Mouse (Mus musculus): ENCODE measurements at regions not wholly inside any gene's neighbourhood (a gene's known extent, or its start where the extent isn't known, plus 50 kb on each side); places are given as distances from the start of the nearest gene placed in this dataset.

GRCm38 (mm10) chr3:140012522-140012921 lies 807.0 kb downstream of the Stpg2 start:
- H3K27ac ChIP-seq (replicated peaks in 1 of 2; ENCODE audit: control insufficient read depth in 1 of 2, insufficient read depth in 1 of 2, low read depth in 2 of 2, low read length in 2 of 2), result no peak overlapping the region
- no peak overlapping the region for H3K4me2 ChIP-seq (ENCODE audit: low read length)
- WGBS, result 73% methylated on average over 2 of the region's 2 CpGs
- H3K9ac ChIP-seq (ENCODE audit: low read length), result no peak overlapping the region
- no peak for ATAC-seq (ENCODE audit: insufficient number of reproducible peaks, insufficient read depth, low FRiP score, low read depth)
- H3K9me3 ChIP-seq (ENCODE audit: control insufficient read depth, low read length), result no peaks in the 10 kb centered on the region
- H3K4me3 ChIP-seq (ENCODE audit: control insufficient read depth in 1 of 2, insufficient read depth in 1 of 2, low read depth in 1 of 2, low read length in 2 of 2), result no peak overlapping the region
- no peaks in the 10 kb centered on the region for H3K27me3 ChIP-seq (ENCODE audit: control insufficient read depth, insufficient read depth, low read length)
- H3K4me1 ChIP-seq (ENCODE audit: control insufficient read depth in 2 of 2, insufficient read depth in 2 of 2, low read length in 2 of 2), result no peaks in the 10 kb centered on the region
- no peaks in the 10 kb centered on the region for H3K36me3 ChIP-seq (ENCODE audit: control insufficient read depth, insufficient read depth, low read length)

DNA sequence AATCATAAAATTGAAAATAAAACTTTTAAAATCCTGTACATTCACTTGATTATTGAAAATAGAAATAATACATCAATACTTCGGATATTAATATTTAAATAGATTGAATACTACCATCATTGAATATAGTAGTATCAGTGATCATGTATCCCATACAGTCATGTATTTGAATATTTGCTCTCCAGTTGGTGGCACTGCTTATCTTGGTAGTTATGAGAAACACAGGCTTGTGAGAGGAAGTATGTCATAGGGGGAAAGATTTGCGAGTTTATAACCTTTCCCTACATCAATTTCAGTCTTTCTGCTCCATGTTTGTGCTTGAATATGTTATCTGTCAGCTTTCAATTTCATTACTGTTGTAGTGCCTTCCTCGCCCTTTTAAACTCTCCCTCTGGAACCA lies 828.6 kb downstream of the Stpg2 start:
- H3K9me3 ChIP-seq (ENCODE audit: control insufficient read depth, low read length), result no peaks in the 10 kb centered on the region
- ATAC-seq (ENCODE audit: insufficient number of reproducible peaks, insufficient read depth, low FRiP score, low read depth), result no peak
- no peaks in the 10 kb centered on the region for H3K36me3 ChIP-seq (ENCODE audit: control insufficient read depth, insufficient read depth, low read length)
- WGBS, result 65% methylated on average over 3 of the region's 3 CpGs
- H3K27ac ChIP-seq (replicated peaks in 1 of 2; ENCODE audit: control insufficient read depth in 1 of 2, insufficient read depth in 1 of 2, low read depth in 2 of 2, low read length in 2 of 2), result no peak overlapping the region
- H3K4me2 ChIP-seq (ENCODE audit: low read length), result no peak overlapping the region
- H3K4me1 ChIP-seq (ENCODE audit: control insufficient read depth in 2 of 2, insufficient read depth in 2 of 2, low read length in 2 of 2), result no peaks in the 10 kb centered on the region
- no peak overlapping the region for H3K9ac ChIP-seq (ENCODE audit: low read length)
- no peaks in the 10 kb centered on the region for H3K27me3 ChIP-seq (ENCODE audit: control insufficient read depth, insufficient read depth, low read length)
- no peak overlapping the region for H3K4me3 ChIP-seq (ENCODE audit: control insufficient read depth in 1 of 2, insufficient read depth in 1 of 2, low read depth in 1 of 2, low read length in 2 of 2)

DNA sequence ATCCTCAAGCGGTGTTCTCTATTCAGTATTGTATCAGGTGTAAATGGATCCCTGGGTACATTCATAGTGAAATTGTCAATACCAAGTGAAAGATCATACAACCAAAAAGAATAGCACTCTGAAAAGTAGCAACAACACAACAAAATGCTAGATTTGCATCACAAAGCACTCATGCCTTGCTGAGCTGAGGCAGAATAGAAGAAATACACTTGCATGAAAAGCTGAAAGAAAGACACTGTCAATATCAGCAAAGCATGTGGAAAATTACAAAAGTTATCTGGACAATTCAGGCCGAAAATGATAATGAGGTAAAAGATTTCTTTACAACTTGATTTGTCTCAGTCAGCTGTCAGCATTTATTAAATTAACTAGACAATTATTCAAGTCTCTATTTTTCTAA lies 829.6 kb downstream of the Stpg2 start:
- Histone ChIP-seq H3K27ac (replicated peaks in 1 of 2; ENCODE audit: control insufficient read depth in 1 of 2, insufficient read depth in 1 of 2, low read depth in 2 of 2, low read length in 2 of 2) (no peak overlapping the region), H3K27me3 (ENCODE audit: control insufficient read depth, insufficient read depth, low read length) (no peaks in the 10 kb centered on the region), H3K4me3 (ENCODE audit: control insufficient read depth in 1 of 2, insufficient read depth in 1 of 2, low read depth in 1 of 2, low read length in 2 of 2) (no peak overlapping the region), H3K36me3 (ENCODE audit: control insufficient read depth, insufficient read depth, low read length) (no peaks in the 10 kb centered on the region), H3K9me3 (ENCODE audit: control insufficient read depth, low read length) (no peaks in the 10 kb centered on the region), H3K4me2 (ENCODE audit: low read length) (no peak overlapping the region), H3K4me1 (ENCODE audit: control insufficient read depth in 2 of 2, insufficient read depth in 2 of 2, low read length in 2 of 2) (no peaks in the 10 kb centered on the region), H3K9ac (ENCODE audit: low read length) (no peak overlapping the region)
- no peak for ATAC-seq (ENCODE audit: insufficient number of reproducible peaks, insufficient read depth, low FRiP score, low read depth)
- 75% methylated on average over 2 of the region's 2 CpGs for WGBS

DNA sequence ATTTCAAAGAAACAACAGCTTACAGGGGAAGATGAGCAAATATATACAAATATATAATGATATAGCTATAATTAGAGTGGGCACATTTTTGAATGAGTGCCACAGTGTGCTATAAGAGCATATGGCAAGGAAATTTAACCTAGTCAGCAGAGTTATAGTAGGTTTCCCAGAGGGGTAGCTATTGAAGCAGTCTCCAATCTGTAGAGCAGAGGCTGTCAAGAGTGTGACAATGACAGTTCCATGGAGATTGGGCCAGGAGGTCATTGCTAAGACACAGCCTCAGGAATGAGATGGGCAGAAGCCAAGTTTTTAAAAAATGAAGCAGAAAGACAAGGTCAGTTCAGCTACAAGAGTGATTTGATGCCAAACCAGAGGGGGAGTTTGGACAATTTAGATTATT lies 839.4 kb downstream of the Stpg2 start:
- no peak overlapping the region for H3K4me3 ChIP-seq (ENCODE audit: control insufficient read depth in 1 of 2, insufficient read depth in 1 of 2, low read depth in 1 of 2, low read length in 2 of 2)
- H3K9ac ChIP-seq (ENCODE audit: low read length), result no peak overlapping the region
- ATAC-seq (ENCODE audit: insufficient number of reproducible peaks, insufficient read depth, low FRiP score, low read depth), result no peak
- H3K27ac ChIP-seq (replicated peaks in 1 of 2; ENCODE audit: control insufficient read depth in 1 of 2, insufficient read depth in 1 of 2, low read depth in 2 of 2, low read length in 2 of 2), result no peak overlapping the region
- H3K4me1 ChIP-seq (ENCODE audit: control insufficient read depth in 2 of 2, insufficient read depth in 2 of 2, low read length in 2 of 2), result no peaks in the 10 kb centered on the region
- no peaks in the 10 kb centered on the region for H3K27me3 ChIP-seq (ENCODE audit: control insufficient read depth, insufficient read depth, low read length)
- no peaks in the 10 kb centered on the region for H3K36me3 ChIP-seq (ENCODE audit: control insufficient read depth, insufficient read depth, low read length)
- no peak overlapping the region for H3K4me2 ChIP-seq (ENCODE audit: low read length)
- H3K9me3 ChIP-seq (ENCODE audit: control insufficient read depth, low read length), result no peaks in the 10 kb centered on the region

GRCm38 (mm10) chr3:140054634-140055033 lies 849.1 kb downstream of the Stpg2 start:
- H3K27me3 ChIP-seq (ENCODE audit: control insufficient read depth, insufficient read depth, low read length), result no peaks in the 10 kb centered on the region
- H3K36me3 ChIP-seq (ENCODE audit: control insufficient read depth, insufficient read depth, low read length), result no peaks in the 10 kb centered on the region
- no peaks in the 10 kb centered on the region for H3K9me3 ChIP-seq (ENCODE audit: control insufficient read depth, low read length)
- H3K27ac ChIP-seq (replicated peaks in 1 of 2; ENCODE audit: control insufficient read depth in 1 of 2, insufficient read depth in 1 of 2, low read depth in 2 of 2, low read length in 2 of 2), result no peak overlapping the region
- H3K9ac ChIP-seq (ENCODE audit: low read length), result no peak overlapping the region
- no peak overlapping the region for H3K4me3 ChIP-seq (ENCODE audit: control insufficient read depth in 1 of 2, insufficient read depth in 1 of 2, low read depth in 1 of 2, low read length in 2 of 2)
- H3K4me1 ChIP-seq (ENCODE audit: control insufficient read depth in 2 of 2, insufficient read depth in 2 of 2, low read length in 2 of 2), result no peaks in the 10 kb centered on the region
- ATAC-seq (ENCODE audit: insufficient number of reproducible peaks, insufficient read depth, low FRiP score, low read depth), result no peak
- H3K4me2 ChIP-seq (ENCODE audit: low read length), result no peak overlapping the region
- 59% methylated on average over 1 of the region's 1 CpGs for WGBS

- H3K9me3 ChIP-seq (ENCODE audit: control insufficient read depth, low read length), result no peaks in the 10 kb centered on the region
- H3K27ac ChIP-seq (replicated peaks in 1 of 2; ENCODE audit: control insufficient read depth in 1 of 2, insufficient read depth in 1 of 2, low read depth in 2 of 2, low read length in 2 of 2), result no peak overlapping the region
- H3K4me1 ChIP-seq (ENCODE audit: control insufficient read depth in 2 of 2, insufficient read depth in 2 of 2, low read length in 2 of 2), result no peaks in the 10 kb centered on the region
- H3K9ac ChIP-seq (ENCODE audit: low read length), result no peak overlapping the region
- WGBS, result 87% methylated on average over 3 of the region's 3 CpGs
- no peaks in the 10 kb centered on the region for H3K27me3 ChIP-seq (ENCODE audit: control insufficient read depth, insufficient read depth, low read length)
- no peak for ATAC-seq (ENCODE audit: insufficient number of reproducible peaks, insufficient read depth, low FRiP score, low read depth)
- no peaks in the 10 kb centered on the region for H3K36me3 ChIP-seq (ENCODE audit: control insufficient read depth, insufficient read depth, low read length)
- no peak overlapping the region for H3K4me2 ChIP-seq (ENCODE audit: low read length)
- H3K4me3 ChIP-seq (ENCODE audit: control insufficient read depth in 1 of 2, insufficient read depth in 1 of 2, low read depth in 1 of 2, low read length in 2 of 2), result no peak overlapping the region
Measured at GRCm38 (mm10) chr3:140057962-140058631, 852.6 kb downstream of the Stpg2 start.

GRCm38 (mm10) chr3:140059102-140059501 lies 853.6 kb downstream of the Stpg2 start:
- Histone ChIP-seq H3K36me3 (ENCODE audit: control insufficient read depth, insufficient read depth, low read length) (no peaks in the 10 kb centered on the region), H3K4me1 (ENCODE audit: control insufficient read depth in 2 of 2, insufficient read depth in 2 of 2, low read length in 2 of 2) (no peaks in the 10 kb centered on the region), H3K27me3 (ENCODE audit: control insufficient read depth, insufficient read depth, low read length) (no peaks in the 10 kb centered on the region), H3K9me3 (ENCODE audit: control insufficient read depth, low read length) (no peaks in the 10 kb centered on the region), H3K4me3 (ENCODE audit: control insufficient read depth in 1 of 2, insufficient read depth in 1 of 2, low read depth in 1 of 2, low read length in 2 of 2) (no peak overlapping the region), H3K27ac (replicated peaks in 1 of 2; ENCODE audit: control insufficient read depth in 1 of 2, insufficient read depth in 1 of 2, low read depth in 2 of 2, low read length in 2 of 2) (no peak overlapping the region), H3K9ac (ENCODE audit: low read length) (no peak overlapping the region), H3K4me2 (ENCODE audit: low read length) (no peak overlapping the region)
- ATAC-seq (ENCODE audit: insufficient number of reproducible peaks, insufficient read depth, low FRiP score, low read depth), result no peak
- WGBS, result 70% methylated on average over 3 of the region's 3 CpGs

DNA sequence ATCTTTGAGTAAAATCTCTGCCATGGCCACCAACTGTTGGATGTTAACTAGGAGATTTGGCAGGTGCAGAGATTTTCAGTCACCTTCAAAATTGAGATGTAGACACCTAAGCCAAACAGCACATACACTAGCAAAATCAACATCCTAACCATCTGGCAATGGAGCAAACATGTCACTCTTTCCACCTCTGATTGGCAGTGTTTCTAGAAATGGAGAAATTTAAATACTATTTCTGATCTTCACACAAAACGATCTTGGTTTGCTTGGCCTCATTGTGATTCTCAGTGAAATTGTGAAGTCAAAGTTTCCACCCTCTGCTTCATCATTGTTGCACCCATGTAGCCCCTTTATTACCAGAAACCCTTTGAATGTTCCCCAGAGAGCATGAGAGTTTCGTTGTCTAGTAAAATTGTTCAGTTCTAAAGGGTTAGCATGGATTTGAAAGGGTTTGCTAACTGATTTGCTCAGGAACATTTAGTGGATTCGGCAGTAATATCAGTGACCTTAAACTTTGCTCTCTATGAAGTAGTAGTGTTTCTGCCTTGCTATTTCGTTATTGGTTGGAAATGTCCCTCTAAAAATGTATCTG lies 854.1 kb downstream of the Stpg2 start:
- Histone ChIP-seq H3K27me3 (ENCODE audit: control insufficient read depth, insufficient read depth, low read length) (no peaks in the 10 kb centered on the region), H3K4me3 (ENCODE audit: control insufficient read depth in 1 of 2, insufficient read depth in 1 of 2, low read depth in 1 of 2, low read length in 2 of 2) (no peak overlapping the region), H3K36me3 (ENCODE audit: control insufficient read depth, insufficient read depth, low read length) (no peaks in the 10 kb centered on the region), H3K27ac (replicated peaks in 1 of 2; ENCODE audit: control insufficient read depth in 1 of 2, insufficient read depth in 1 of 2, low read depth in 2 of 2, low read length in 2 of 2) (no peak overlapping the region), H3K4me1 (ENCODE audit: control insufficient read depth in 2 of 2, insufficient read depth in 2 of 2, low read length in 2 of 2) (no peaks in the 10 kb centered on the region), H3K9me3 (ENCODE audit: control insufficient read depth, low read length) (no peaks in the 10 kb centered on the region), H3K9ac (ENCODE audit: low read length) (no peak overlapping the region), H3K4me2 (ENCODE audit: low read length) (no peak overlapping the region)
- 68% methylated on average over 4 of the region's 4 CpGs for WGBS
- ATAC-seq (ENCODE audit: insufficient number of reproducible peaks, insufficient read depth, low FRiP score, low read depth), result no peak
